Mouse (Mus musculus): ENCODE results near the gene Sf3b2. TPM values are rescaled to one million over a fixed set of nuclear protein-coding genes. Genes with fewer than 3 reads are reported as not detected.

The Sf3b2 gene
- polyA plus RNA-seq, 1 experiment from 2014 or later: 239 TPM

DNA sequence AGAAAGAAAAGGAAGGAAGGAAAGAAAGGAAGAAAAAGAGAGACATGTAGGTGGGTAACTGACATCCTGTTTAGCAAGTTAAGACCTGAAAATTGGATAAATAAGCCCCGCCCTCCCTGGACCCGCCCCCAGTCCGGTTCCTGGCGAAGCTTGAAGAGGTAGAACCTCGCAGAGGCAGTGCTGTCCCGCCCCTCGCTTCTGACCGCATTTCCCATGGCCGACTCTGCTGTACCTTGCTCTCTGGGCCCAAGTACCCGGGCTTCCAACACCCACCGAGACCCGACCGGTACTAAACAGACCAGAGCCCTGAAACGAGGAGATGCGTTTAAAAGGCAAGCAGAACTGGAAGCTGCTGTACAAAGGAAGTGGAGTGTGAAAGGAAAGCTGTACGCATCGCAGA, 28.5 kb upstream of the Sf3b2 start:
- H3K9me3 ChIP-seq (replicated peaks; ENCODE audit: low read length): no peaks in the 10 kb centered on the region
- ATAC-seq (replicated peaks; ENCODE audit: low FRiP score, low read depth): peak; percentile 71; the same call in 1 of the 2 replicates
- H3K4me1 ChIP-seq (replicated peaks; ENCODE audit: insufficient read depth, low read length): 0 out of 2 replicates have a peak, but pooled peaks cover 3% of the 10 kb centered on the region
- H3K4me2 ChIP-seq (ENCODE audit: low read length): peak overlapping the region; percentile 45
- H3K36me3 ChIP-seq (ENCODE audit: insufficient read depth, low read length): no peaks in the 10 kb centered on the region
- no peak overlapping the region for H3K27ac ChIP-seq
- no peaks in the 10 kb centered on the region for H3K27me3 ChIP-seq (ENCODE audit: insufficient read depth, low read length)
- peak; percentile 57 for DNase-seq (ENCODE audit: low spot score)
- no peak for TF ChIP-seq CTCF (IDR thresholded peaks at IDR 0.05; ENCODE audit: low read depth)
- peak overlapping the region; percentile 37; the same call in 1 of the 2 replicates for H3K9ac ChIP-seq (ENCODE audit: low read depth, low read length)
- 30% methylated on average over 17 of the region's 17 CpGs for WGBS
- H3K4me3 ChIP-seq (replicated peaks; ENCODE audit: low read depth, low read length): 0 out of 2 replicates have a peak overlapping the region, but pooled peaks have one; percentile 9

DNA sequence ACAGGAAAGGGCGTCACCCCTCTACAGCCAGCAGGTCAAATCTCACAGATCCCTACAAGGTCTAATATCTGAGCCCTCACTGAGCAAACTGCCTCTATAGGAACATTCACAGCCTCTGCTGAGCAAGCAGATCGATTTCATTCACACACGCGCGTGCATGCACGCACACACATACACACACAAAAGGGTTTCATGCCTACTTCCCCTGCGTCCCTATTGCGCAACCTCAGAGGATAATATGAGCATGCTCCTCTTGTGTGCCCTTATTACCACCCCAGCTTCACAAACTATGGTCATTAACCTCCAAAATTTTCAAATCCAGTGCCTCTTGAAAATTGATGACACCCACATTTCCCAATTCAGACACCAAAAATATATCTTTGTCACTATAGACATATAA, 17.9 kb upstream of the Sf3b2 start:
- H3K27ac ChIP-seq: no peak overlapping the region
- TF ChIP-seq CTCF (IDR thresholded peaks at IDR 0.05; ENCODE audit: low read depth): no peak
- no peaks in the 10 kb centered on the region for H3K4me1 ChIP-seq (replicated peaks; ENCODE audit: insufficient read depth, low read length)
- H3K4me3 ChIP-seq (replicated peaks; ENCODE audit: low read depth, low read length): no peak overlapping the region
- WGBS: 89% methylated on average over 8 of the region's 8 CpGs
- no peak overlapping the region for H3K4me2 ChIP-seq (ENCODE audit: low read length)
- H3K9ac ChIP-seq (ENCODE audit: low read depth, low read length): no peak overlapping the region
- no peaks in the 10 kb centered on the region for H3K36me3 ChIP-seq (ENCODE audit: insufficient read depth, low read length)
- ATAC-seq (replicated peaks; ENCODE audit: low FRiP score, low read depth): no peak
- H3K9me3 ChIP-seq (replicated peaks; ENCODE audit: low read length): no peaks in the 10 kb centered on the region
- no peak for DNase-seq (ENCODE audit: low spot score)
- no peaks in the 10 kb centered on the region for H3K27me3 ChIP-seq (ENCODE audit: insufficient read depth, low read length)

DNA sequence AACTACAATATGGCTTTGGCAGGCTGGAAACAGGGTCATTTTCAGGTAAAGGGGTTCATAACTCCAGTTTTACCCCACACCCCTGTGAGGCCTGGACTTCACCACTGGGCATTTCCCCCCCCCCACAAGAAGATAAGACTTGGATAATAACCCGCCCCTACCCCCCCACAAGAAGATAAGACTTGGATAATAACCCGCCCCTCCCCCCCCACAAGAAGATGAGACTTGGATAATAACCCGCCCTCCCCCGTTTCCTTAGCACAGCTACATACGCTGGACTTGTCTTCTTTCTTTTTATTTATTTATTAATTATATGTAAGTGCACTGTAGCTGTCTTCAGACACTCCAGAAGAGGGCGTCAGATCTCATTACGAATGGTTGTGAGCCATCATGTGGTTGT, 13.8 kb upstream of the Sf3b2 start:
- Histone ChIP-seq H3K9me3 (replicated peaks; ENCODE audit: low read length) (no peaks in the 10 kb centered on the region), H3K27me3 (ENCODE audit: insufficient read depth, low read length) (no peaks in the 10 kb centered on the region), H3K27ac (no peak overlapping the region), H3K4me3 (replicated peaks; ENCODE audit: low read depth, low read length) (no peak overlapping the region), H3K4me2 (ENCODE audit: low read length) (no peak overlapping the region), H3K36me3 (ENCODE audit: insufficient read depth, low read length) (no peaks in the 10 kb centered on the region), H3K9ac (ENCODE audit: low read depth, low read length) (no peak overlapping the region), H3K4me1 (replicated peaks; ENCODE audit: insufficient read depth, low read length) (no peaks in the 10 kb centered on the region)
- no peak for TF ChIP-seq CTCF (IDR thresholded peaks at IDR 0.05; ENCODE audit: low read depth)
- DNase-seq (ENCODE audit: low spot score) (no peak), ATAC-seq (replicated peaks; ENCODE audit: low FRiP score, low read depth) (no peak)
- 84% methylated on average over 7 of the region's 7 CpGs for WGBS

DNA sequence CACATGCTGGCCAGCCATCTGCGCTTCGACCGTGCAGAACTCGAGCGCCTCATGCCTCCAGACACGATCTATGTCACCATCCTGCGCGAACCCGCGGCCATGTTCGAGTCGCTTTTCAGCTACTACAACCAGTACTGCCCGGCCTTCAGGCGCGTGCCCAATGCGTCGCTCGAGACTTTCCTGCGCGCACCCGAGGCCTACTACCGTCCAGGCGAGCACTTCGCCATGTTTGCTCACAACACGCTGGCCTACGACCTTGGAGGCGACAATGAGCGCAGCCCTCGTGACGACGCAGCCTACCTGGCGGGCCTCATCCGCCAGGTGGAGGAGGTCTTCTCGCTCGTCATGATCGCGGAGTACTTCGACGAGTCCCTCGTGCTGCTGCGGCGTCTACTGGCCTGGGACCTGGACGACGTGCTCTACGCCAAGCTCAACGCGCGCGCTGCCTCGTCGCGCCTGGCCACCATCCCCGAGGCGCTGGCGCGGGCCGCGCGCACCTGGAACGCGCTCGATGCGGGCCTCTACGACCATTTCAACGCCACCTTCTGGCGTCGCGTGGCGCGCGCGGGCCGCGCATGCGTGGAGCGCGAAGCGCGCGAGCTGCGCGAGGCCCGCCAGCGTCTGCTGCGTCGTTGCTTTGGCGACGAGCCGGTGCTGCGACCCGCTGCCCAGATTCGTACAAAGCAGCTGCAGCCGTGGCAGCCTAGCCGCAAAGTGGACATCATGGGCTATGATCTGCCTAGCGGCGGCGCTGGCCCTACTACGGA, 11.9 kb upstream of the Sf3b2 start:
- 57% methylated on average over 98 of the region's 98 CpGs for WGBS
- H3K9ac ChIP-seq (ENCODE audit: low read depth, low read length): no peak overlapping the region
- peak overlapping the region; percentile 37 for H3K4me2 ChIP-seq (ENCODE audit: low read length)
- no peak overlapping the region for H3K4me3 ChIP-seq (replicated peaks; ENCODE audit: low read depth, low read length)
- H3K9me3 ChIP-seq (replicated peaks; ENCODE audit: low read length): no peaks in the 10 kb centered on the region
- H3K27ac ChIP-seq: no peak overlapping the region
- ATAC-seq (replicated peaks; ENCODE audit: low FRiP score, low read depth) (0 out of 2 replicates have a peak, but pooled peaks have one; percentile 25), DNase-seq (ENCODE audit: low spot score) (no peak)
- TF ChIP-seq CTCF (IDR thresholded peaks at IDR 0.05; ENCODE audit: low read depth): no peak
- H3K4me1 ChIP-seq (replicated peaks; ENCODE audit: insufficient read depth, low read length): no peaks in the 10 kb centered on the region
- no peaks in the 10 kb centered on the region for H3K36me3 ChIP-seq (ENCODE audit: insufficient read depth, low read length)
- no peaks in the 10 kb centered on the region for H3K27me3 ChIP-seq (ENCODE audit: insufficient read depth, low read length)

DNA sequence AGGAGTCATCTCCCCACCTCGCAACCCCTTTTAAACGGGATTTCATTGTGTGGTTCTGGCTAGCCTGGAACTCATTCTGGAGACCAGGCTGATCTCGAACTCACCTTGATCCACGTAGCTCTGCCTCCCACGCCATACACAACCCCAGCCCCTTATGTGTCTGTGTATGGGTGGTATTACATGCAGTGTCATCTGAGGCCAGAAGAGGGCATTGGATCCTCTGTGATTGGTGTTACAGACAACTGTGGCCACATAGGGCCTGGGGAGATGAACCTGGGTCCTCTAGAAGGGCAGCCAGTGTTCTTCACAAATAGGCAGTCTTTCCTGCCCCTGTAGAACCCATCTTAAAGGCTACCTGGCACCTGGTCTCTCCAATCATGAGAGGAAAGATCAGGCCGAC, 11.0 kb upstream of the Sf3b2 start:
- no peaks in the 10 kb centered on the region for H3K36me3 ChIP-seq (ENCODE audit: insufficient read depth, low read length)
- 82% methylated on average over 6 of the region's 6 CpGs for WGBS
- no peaks in the 10 kb centered on the region for H3K4me1 ChIP-seq (replicated peaks; ENCODE audit: insufficient read depth, low read length)
- H3K9ac ChIP-seq (ENCODE audit: low read depth, low read length): no peak overlapping the region
- TF ChIP-seq CTCF (IDR thresholded peaks at IDR 0.05; ENCODE audit: low read depth): peak; percentile 55
- peak; percentile 21 for DNase-seq (ENCODE audit: low spot score)
- H3K4me2 ChIP-seq (ENCODE audit: low read length): no peak overlapping the region
- no peak overlapping the region for H3K27ac ChIP-seq
- no peak overlapping the region for H3K4me3 ChIP-seq (replicated peaks; ENCODE audit: low read depth, low read length)
- H3K9me3 ChIP-seq (replicated peaks; ENCODE audit: low read length): no peaks in the 10 kb centered on the region
- no peaks in the 10 kb centered on the region for H3K27me3 ChIP-seq (ENCODE audit: insufficient read depth, low read length)
- 0 out of 2 replicates have a peak, but pooled peaks have one; percentile 5 for ATAC-seq (replicated peaks; ENCODE audit: low FRiP score, low read depth)

DNA sequence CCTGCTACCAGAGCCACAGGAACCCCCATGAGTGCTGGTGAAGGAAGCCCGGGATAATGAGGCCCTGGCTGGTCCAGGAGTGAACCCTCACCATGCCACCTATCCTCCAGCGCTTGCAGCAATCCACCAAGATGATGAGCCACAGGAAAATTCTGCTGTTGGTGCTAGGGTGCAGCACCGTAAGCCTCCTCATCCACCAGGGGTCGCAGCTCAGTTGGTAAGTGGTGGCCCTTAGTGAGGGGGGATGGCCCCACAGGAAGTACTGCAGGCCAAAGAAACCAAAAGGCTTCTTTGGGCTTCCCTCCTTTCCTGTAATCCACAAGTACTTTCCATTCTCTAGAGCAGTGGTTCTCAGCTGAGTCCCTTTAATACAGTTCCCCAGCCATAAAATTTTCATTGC, 7.2 kb upstream of the Sf3b2 start:
- WGBS: 17% methylated on average over 4 of the region's 4 CpGs
- TF ChIP-seq CTCF (IDR thresholded peaks at IDR 0.05; ENCODE audit: low read depth): peak; percentile 82
- DNase-seq (ENCODE audit: low spot score): peak; percentile 80
- Histone ChIP-seq H3K27ac (no peak overlapping the region), H3K4me1 (replicated peaks; ENCODE audit: insufficient read depth, low read length) (peaks cover 8% of the 10 kb centered on the region; the same call in 1 of the 2 replicates), H3K9me3 (replicated peaks; ENCODE audit: low read length) (no peaks in the 10 kb centered on the region), H3K36me3 (ENCODE audit: insufficient read depth, low read length) (no peaks in the 10 kb centered on the region), H3K4me3 (replicated peaks; ENCODE audit: low read depth, low read length) (no peak overlapping the region), H3K4me2 (ENCODE audit: low read length) (no peak overlapping the region), H3K27me3 (ENCODE audit: insufficient read depth, low read length) (no peaks in the 10 kb centered on the region), H3K9ac (ENCODE audit: low read depth, low read length) (no peak overlapping the region)
- no peak for ATAC-seq (replicated peaks; ENCODE audit: low FRiP score, low read depth)

All from kidney, postnatal 0 days (tissue).